Mouse (Mus musculus) c-Kit-positive CD71-positive TER-119-negative erythroid progenitor cells, embryonic 14.5 days (primary cell): Measurements from ENCODE around the gene Nacc1.
A peak's percentile ranks its signal among the peaks of the same experiment; 100 is the strongest.

Source experiments
- DNase-seq: peaks from one replicate; pipeline ENCODE4 v3.0.0-alpha.2; 2013; ENCODE audit warnings: low read depth

Nacc1 gene

DNA sequence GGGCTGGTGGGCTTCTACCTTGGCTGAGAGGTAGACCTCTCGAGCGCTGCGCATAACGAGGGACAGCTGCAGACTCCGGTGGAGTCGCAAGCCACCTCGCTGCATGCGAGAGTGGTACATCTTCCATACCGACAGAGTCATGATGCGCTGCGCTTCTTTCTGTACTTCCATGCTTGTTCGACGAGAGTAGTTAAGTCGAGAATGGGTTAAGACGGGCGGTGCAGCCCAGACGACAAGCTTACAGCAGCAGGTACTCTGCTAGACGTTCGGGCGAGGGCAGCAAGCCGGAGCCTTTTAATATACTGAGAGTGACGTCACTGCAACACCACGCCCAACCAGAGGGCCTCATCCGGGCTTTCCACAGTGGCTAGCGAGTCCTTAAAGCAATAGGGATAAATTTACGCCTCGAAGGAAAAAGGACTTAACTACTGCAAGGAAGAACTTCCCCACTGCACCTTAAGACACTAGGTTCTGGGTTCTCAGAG lies 25.0 kb downstream of the Nacc1 start, which contains the start of gene Ier2:
Gene Ier2, minus strand, starts transcription at position 272 of the 485 bp plus-strand sequence.
- DNase-seq: peak; percentile 90

DNA sequence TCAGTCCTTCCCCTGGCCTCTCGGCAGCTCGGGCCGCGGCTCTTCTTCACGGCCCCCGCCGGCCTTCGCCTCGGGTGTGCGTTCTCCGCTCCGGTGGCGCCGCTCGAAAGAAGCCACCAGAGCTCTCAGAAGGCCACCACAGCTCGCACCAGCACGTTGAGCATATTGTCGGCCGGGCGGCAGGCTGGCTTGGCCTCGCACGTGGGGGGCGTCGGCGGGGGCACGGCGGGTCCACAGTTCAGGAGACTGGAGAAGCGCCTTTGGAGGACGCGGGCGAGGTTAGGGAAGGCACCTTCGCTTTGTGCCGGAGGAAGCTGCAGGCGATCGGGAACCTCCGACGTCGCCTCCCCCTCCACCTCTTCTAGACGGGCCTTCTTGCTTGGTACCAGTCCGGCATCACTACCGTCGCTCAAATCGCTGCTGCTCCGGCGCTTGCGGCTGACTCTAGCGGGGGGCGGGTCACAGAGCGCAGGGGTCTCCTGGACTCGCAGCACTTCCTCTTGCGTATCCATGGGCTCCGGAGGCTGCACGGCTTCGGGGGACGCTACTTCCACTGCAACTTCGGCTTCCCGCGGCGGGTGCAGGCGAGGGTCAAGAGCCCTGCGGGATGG lies 25.6 kb downstream of the Nacc1 start:
- DNase-seq: no peak

DNA sequence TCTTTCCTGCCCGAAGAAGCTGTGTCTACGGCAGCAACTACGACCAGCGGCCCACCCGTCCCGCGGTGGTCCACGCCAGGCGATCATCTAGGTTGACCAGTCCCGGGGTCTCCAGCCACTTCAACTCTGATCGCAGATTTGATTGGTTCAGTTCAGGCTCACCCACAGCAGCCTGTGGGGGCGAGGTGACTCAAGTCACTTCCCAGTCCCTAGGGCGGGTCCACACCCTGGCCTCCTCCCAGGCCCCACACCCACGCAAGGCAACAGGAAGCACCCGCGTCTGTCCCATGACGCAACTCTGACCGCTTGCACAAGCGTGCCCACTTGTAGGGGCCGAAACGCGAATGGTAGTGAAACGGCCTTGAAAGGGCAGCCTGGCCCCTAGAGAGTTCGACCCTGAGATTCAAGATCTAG lies 26.2 kb downstream of the Nacc1 start:
- DNase-seq: peak; percentile 68

GRCm38 (mm10) chr8:84660819-84661457 lies 26.7 kb downstream of the Nacc1 start:
- peak; percentile 60 for DNase-seq

GRCm38 (mm10) chr8:84659936-84660818 lies 27.5 kb downstream of the Nacc1 start:
- DNase-seq: peak; percentile 77

DNA sequence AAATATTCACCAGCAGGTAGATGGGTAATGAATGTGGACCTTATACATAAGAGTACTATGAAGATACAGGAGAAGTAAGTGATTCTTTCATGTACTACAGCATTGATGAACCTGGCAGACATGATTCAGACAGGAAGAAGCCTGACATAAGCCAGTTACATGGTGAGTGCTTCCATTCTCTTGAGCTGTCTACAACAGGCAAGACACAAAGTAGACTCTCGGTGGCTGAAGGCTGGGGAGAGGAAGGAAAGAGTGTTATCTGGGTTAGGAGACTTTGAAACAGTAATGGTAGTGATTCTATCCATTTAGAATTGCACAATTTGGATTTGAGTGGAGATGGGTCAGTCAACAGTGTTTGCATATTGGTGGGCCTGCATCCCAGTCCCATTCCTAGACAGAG lies 28.7 kb downstream of the Nacc1 start:
- no peak for DNase-seq

GRCm38 (mm10) chr8:84657680-84658079 lies 30.0 kb downstream of the Nacc1 start:
- no peak for DNase-seq

DNA sequence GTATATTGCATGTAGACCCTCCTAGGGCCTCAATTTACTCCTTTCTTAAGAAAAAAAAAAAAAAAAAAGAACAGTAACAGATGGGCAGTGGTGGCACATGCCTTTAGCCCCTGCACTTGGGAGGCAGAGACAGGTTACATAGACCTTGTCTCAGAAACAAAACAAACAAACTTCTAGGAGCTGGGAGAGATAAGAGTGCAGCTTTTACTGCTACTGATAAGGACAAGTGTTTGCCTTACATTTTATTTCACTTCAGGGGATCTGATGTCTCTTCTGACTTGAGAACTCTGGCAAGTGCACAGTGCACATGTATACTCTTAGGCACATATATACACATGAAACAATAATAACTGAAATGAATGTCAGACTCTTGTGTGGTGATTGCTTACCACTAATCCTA lies 30.5 kb downstream of the Nacc1 start:
- DNase-seq: peak; percentile 52

DNA sequence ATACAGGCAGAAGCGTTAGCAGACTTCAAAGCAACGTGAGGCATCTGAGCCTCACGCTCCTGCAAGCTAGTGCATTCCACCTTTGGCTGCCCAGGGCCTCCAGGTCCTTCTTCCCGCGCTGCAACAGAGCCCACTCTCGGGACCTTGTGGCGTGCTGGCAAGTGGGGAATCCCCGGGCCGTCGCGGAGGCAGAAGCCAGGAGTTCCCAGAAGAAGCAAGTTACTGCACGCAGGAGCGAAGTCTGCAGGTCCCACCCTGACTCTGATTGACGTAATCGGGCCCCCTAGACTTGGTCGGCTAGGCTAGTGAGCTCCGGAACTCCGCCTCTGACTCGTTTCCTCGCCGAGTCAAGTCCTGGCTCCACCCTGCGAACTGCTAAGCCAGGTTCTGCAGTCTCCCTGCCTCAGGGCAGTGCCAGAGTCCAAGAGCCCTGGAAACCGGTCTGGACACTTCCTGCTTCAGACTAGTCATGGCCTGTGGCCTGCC lies 31.0 kb downstream of the Nacc1 start:
- DNase-seq: peak; percentile 84

GRCm38 (mm10) chr8:84656191-84656525 lies 31.5 kb downstream of the Nacc1 start:
- DNase-seq: no peak

GRCm38 (mm10) chr8:84655336-84656190 lies 32.1 kb downstream of the Nacc1 start:
- DNase-seq: no peak

GRCm38 (mm10) chr8:84654597-84654996 lies 33.1 kb downstream of the Nacc1 start:
- no peak for DNase-seq

GRCm38 (mm10) chr8:84653092-84653631 lies 34.5 kb downstream of the Nacc1 start:
- DNase-seq: no peak

GRCm38 (mm10) chr8:84650213-84650612 lies 37.4 kb downstream of the Nacc1 start:
- DNase-seq: no peak

DNA sequence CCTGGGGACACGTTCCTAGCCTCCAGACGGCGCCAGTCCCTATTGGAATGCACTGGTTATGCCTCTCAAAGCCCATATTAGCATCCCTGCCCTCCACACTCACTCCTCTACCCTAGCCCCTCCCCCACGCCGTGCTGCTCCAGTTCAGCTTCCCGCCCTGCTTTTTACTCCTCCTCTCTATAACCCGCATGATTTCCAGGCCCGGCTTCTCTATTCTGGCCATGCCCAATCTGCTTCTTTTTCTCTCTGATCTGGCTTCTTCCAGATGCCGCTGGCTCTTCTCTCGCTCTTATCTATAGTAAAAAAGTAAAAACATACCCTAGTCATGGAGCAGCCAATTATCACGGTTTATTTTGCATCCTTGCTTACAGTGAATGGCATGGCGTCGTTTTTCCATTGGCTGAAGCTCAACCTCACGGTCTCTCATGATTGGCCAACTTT lies 40.2 kb downstream of the Nacc1 start:
- DNase-seq: peak; percentile 67

DNA sequence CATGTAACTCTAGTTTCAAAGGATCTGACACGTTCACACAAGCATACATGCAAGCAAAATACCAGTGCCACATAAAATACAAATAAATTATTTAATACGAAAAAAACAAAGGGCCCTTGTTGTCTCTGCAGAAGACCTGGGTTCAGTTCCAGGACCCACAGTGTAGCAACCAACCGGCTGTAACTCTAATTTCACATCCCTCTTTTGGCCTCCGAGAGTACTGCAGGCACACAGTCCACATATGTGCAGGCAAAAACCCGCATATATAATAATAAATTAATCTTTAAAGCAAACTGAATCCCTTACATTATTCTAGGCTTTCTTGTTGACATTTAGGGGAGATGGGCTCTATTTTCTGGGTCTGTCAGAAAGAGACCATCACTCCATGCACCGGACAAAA lies 40.9 kb downstream of the Nacc1 start:
- no peak for DNase-seq

DNA sequence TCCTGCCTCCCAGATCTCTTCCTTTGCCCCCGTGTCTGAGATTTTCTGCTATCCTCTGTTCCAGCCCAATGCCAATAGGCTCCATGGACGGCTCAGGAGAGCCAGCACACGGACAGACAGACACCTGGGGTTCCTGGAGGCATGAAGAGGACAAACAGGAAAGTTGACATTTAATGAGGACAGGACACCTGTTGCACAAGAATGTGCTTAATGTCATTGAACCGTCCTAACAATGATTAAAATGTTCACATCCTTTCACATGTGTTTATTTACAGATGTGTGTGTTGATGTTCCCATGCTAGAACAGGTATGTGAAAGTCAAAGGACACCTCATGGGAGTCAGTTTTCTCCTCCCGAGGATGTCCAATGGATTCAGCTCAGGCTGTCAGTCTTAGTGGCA lies 44.6 kb downstream of the Nacc1 start:
- DNase-seq: no peak

DNA sequence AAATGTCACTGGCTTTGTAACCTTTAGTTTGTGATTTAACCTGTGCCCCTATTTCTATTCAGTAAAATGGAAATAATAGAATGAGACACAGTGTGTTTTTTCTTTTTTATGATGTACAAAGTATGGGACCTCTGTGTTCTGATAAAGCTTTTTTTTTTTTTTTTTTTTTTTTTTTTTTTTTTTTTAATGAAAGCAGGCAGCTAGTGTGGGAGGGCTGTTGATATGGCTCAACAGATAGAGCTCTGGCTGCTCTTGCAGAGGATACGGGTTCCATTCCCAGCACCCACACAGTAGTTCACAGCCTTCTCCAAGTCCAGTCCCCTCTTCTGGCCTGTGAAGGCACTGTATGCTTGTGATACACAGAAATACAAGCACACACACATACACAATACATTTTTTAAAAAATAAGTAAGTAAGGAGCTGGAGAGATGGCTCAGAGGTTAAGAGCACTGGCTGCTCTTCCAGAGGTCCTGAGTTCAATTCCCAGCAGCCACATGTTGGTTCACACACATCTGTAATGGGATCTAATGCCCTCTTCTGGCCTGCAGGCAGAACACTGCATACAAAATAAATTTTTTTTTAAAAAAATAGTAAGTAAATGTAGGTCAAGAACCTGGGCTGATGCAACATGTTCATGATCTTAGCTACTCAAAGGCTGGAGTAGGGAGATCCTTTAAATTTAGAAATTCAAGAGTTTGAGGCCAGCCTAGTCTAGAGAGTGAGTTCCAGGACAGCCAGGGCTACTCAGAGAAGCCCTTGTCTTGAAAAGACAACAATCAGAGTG lies 45.9 kb downstream of the Nacc1 start:
- DNase-seq: no peak

GRCm38 (mm10) chr8:84640617-84641294 lies 46.9 kb downstream of the Nacc1 start:
- DNase-seq: no peak

- DNase-seq: no peak
Observed at GRCm38 (mm10) chr8:84640010-84640588, 47.6 kb downstream of the Nacc1 start.
